Mouse (Mus musculus): ENCODE results near the gene Pitpnc1. TPM values are rescaled to one million over a fixed set of nuclear protein-coding genes. Genes with fewer than 3 reads are reported as not detected.

The Pitpnc1 gene
- polyA plus RNA-seq, 1 experiment from 2014 or later, result 19.6 TPM

- DNase-seq (ENCODE audit: low spot score), result no peak
- no peak for TF ChIP-seq CTCF (IDR thresholded peaks at IDR 0.05; ENCODE audit: low read depth)
Observed at GRCm38 (mm10) chr11:107421751-107422355, 48.6 kb downstream of the Pitpnc1 start.

DNA sequence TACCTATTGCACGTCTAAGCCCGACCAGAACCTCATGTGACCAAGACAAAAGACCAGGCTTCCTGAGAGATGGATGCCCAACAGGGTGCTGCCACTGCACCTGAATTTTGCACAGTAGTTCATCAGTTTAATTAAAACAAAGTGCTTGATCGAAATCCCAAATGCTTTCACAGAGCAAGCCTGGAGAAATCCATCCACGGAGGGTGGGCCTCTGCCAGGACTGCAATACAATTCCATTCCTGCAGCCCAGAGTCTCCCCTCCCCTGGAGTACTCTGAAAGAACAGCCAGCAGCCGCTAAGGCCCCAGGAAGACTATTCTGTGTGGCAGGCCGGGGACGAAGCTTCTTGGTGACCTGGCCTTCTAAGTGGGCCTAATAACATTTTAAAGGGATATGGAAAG, 50.6 kb downstream of the Pitpnc1 start:
- H3K4me2 ChIP-seq (ENCODE audit: low read length), result no peak overlapping the region
- WGBS, result 63% methylated on average over 7 of the region's 7 CpGs
- H3K4me3 ChIP-seq (replicated peaks; ENCODE audit: low read depth, low read length), result no peak overlapping the region
- H3K4me1 ChIP-seq (replicated peaks; ENCODE audit: insufficient read depth, low read length), result peaks cover 6% of the 10 kb centered on the region; the same call in 1 of the 2 replicates
- H3K9me3 ChIP-seq (replicated peaks; ENCODE audit: low read length), result no peaks in the 10 kb centered on the region
- no peaks in the 10 kb centered on the region for H3K27me3 ChIP-seq (ENCODE audit: insufficient read depth, low read length)
- TF ChIP-seq CTCF (IDR thresholded peaks at IDR 0.05; ENCODE audit: low read depth), result no peak
- DNase-seq (ENCODE audit: low spot score), result no peak
- H3K36me3 ChIP-seq (ENCODE audit: insufficient read depth, low read length), result no peaks in the 10 kb centered on the region
- H3K9ac ChIP-seq (ENCODE audit: low read depth, low read length), result no peak overlapping the region
- H3K27ac ChIP-seq, result no peak overlapping the region
- ATAC-seq (replicated peaks; ENCODE audit: low FRiP score, low read depth), result no peak

More at GRCm38 (mm10) chr11:107421751-107422355, 48.6 kb downstream of the Pitpnc1 start:
- Histone ChIP-seq H3K36me3 (ENCODE audit: insufficient read depth, low read length) (no peaks in the 10 kb centered on the region), H3K4me1 (replicated peaks; ENCODE audit: insufficient read depth, low read length) (no peaks in the 10 kb centered on the region), H3K9me3 (replicated peaks; ENCODE audit: low read length) (no peaks in the 10 kb centered on the region), H3K4me3 (replicated peaks; ENCODE audit: low read depth, low read length) (no peak overlapping the region), H3K4me2 (ENCODE audit: low read length) (no peak overlapping the region), H3K27ac (no peak overlapping the region), H3K9ac (ENCODE audit: low read depth, low read length) (no peak overlapping the region), H3K27me3 (ENCODE audit: insufficient read depth, low read length) (no peaks in the 10 kb centered on the region)
- 55% methylated on average over 5 of the region's 5 CpGs for WGBS
- ATAC-seq (replicated peaks; ENCODE audit: low FRiP score, low read depth), result no peak

GRCm38 (mm10) chr11:107417041-107417583, 53.4 kb downstream of the Pitpnc1 start:
- Histone ChIP-seq H3K27ac (peak overlapping the region; percentile 78), H3K4me1 (replicated peaks; ENCODE audit: insufficient read depth, low read length) (peaks cover 10% of the 10 kb centered on the region; the same call in 1 of the 2 replicates), H3K27me3 (ENCODE audit: insufficient read depth, low read length) (no peaks in the 10 kb centered on the region), H3K4me3 (replicated peaks; ENCODE audit: low read depth, low read length) (no peak overlapping the region), H3K9ac (ENCODE audit: low read depth, low read length) (no peak overlapping the region), H3K9me3 (replicated peaks; ENCODE audit: low read length) (no peaks in the 10 kb centered on the region), H3K4me2 (ENCODE audit: low read length) (peak overlapping the region; percentile 32; the same call in 1 of the 2 replicates), H3K36me3 (ENCODE audit: insufficient read depth, low read length) (no peaks in the 10 kb centered on the region)
- 53% methylated on average over 14 of the region's 14 CpGs for WGBS
- ATAC-seq (replicated peaks; ENCODE audit: low FRiP score, low read depth) (no peak), DNase-seq (ENCODE audit: low spot score) (peak; percentile 71)
- no peak for TF ChIP-seq CTCF (IDR thresholded peaks at IDR 0.05; ENCODE audit: low read depth)

DNA sequence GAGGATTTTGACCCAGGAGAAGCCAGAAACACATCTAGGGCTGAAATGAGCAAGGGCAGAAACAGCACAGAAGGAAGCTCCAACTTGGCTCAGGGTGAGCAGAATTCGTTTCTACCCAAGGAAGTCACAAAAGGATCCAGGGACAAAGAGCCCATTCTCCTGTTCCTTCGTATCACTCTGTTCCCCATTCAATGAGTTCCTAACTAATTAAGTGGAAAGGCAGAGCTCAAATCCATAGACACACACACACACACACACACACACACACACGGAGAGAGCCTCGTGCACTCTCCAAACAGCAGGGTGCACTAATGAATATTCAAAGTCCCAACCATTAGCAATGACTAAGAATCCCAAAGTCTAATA, 54.0 kb downstream of the Pitpnc1 start:
- WGBS, result 52% methylated on average over 4 of the region's 4 CpGs
- no peaks in the 10 kb centered on the region for H3K36me3 ChIP-seq (ENCODE audit: insufficient read depth, low read length)
- peaks cover 10% of the 10 kb centered on the region; the same call in 1 of the 2 replicates for H3K4me1 ChIP-seq (replicated peaks; ENCODE audit: insufficient read depth, low read length)
- TF ChIP-seq CTCF (IDR thresholded peaks at IDR 0.05; ENCODE audit: low read depth), result no peak
- H3K9me3 ChIP-seq (replicated peaks; ENCODE audit: low read length), result no peaks in the 10 kb centered on the region
- ATAC-seq (replicated peaks; ENCODE audit: low FRiP score, low read depth) (no peak), DNase-seq (ENCODE audit: low spot score) (no peak)
- no peak overlapping the region for H3K4me3 ChIP-seq (replicated peaks; ENCODE audit: low read depth, low read length)
- H3K27me3 ChIP-seq (ENCODE audit: insufficient read depth, low read length), result no peaks in the 10 kb centered on the region
- peak overlapping the region; percentile 78 for H3K27ac ChIP-seq
- no peak overlapping the region for H3K4me2 ChIP-seq (ENCODE audit: low read length)
- H3K9ac ChIP-seq (ENCODE audit: low read depth, low read length), result no peak overlapping the region

DNA sequence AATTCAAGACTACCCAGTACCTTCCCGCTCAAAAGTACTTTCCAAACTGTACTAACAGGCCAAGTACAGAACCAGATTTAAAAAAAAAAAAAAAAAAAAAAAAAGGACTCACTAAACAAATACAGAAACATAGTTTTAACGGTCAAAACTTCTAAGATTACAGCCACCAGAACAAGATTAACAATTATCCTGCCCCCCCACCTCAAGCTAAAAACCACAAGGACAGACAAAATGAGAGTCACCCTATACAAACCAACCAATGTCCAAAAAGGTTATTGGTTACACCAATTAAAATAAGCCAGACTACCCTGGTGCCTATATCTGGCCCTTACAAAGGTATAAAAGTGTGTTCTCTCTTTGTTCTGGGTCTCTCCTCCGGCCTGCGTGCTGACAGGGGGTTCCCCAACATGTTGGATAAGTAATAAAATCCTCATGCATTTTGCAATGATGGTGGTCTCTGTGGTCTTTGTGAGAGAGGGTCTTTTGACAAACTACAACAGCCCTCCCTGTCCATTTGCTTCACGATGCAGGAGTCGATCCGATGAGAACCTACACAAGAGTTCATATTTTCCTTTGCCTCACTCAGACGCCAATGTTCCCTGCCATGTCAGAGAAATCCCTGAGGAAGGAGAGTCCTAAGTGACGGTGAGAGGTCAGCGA, 54.5 kb downstream of the Pitpnc1 start:
- H3K36me3 ChIP-seq (ENCODE audit: insufficient read depth, low read length), result no peaks in the 10 kb centered on the region
- no peaks in the 10 kb centered on the region for H3K9me3 ChIP-seq (replicated peaks; ENCODE audit: low read length)
- H3K27me3 ChIP-seq (ENCODE audit: insufficient read depth, low read length), result no peaks in the 10 kb centered on the region
- H3K4me2 ChIP-seq (ENCODE audit: low read length), result no peak overlapping the region
- no peak for TF ChIP-seq CTCF (IDR thresholded peaks at IDR 0.05; ENCODE audit: low read depth)
- H3K4me3 ChIP-seq (replicated peaks; ENCODE audit: low read depth, low read length), result no peak overlapping the region
- 73% methylated on average over 10 of the region's 10 CpGs for WGBS
- H3K27ac ChIP-seq, result peak overlapping the region; percentile 78
- H3K9ac ChIP-seq (ENCODE audit: low read depth, low read length), result no peak overlapping the region
- peaks cover 10% of the 10 kb centered on the region; the same call in 1 of the 2 replicates for H3K4me1 ChIP-seq (replicated peaks; ENCODE audit: insufficient read depth, low read length)
- no peak for ATAC-seq (replicated peaks; ENCODE audit: low FRiP score, low read depth)
- DNase-seq (ENCODE audit: low spot score), result no peak

GRCm38 (mm10) chr11:107414996-107415747, 55.3 kb downstream of the Pitpnc1 start:
- Histone ChIP-seq H3K4me2 (ENCODE audit: low read length) (no peak overlapping the region), H3K9me3 (replicated peaks; ENCODE audit: low read length) (no peaks in the 10 kb centered on the region), H3K4me3 (replicated peaks; ENCODE audit: low read depth, low read length) (no peak overlapping the region), H3K27me3 (ENCODE audit: insufficient read depth, low read length) (no peaks in the 10 kb centered on the region), H3K27ac (no peak overlapping the region), H3K4me1 (replicated peaks; ENCODE audit: insufficient read depth, low read length) (peaks cover 10% of the 10 kb centered on the region; the same call in 1 of the 2 replicates), H3K36me3 (ENCODE audit: insufficient read depth, low read length) (no peaks in the 10 kb centered on the region), H3K9ac (ENCODE audit: low read depth, low read length) (no peak overlapping the region)
- DNase-seq (ENCODE audit: low spot score), result no peak
- ATAC-seq (replicated peaks; ENCODE audit: low FRiP score, low read depth), result no peak
- 83% methylated on average over 11 of the region's 11 CpGs for WGBS
- TF ChIP-seq CTCF (IDR thresholded peaks at IDR 0.05; ENCODE audit: low read depth), result no peak
